16 mouse cellular contexts compared by ENCODE assay signal in the genomic region with DNA sequence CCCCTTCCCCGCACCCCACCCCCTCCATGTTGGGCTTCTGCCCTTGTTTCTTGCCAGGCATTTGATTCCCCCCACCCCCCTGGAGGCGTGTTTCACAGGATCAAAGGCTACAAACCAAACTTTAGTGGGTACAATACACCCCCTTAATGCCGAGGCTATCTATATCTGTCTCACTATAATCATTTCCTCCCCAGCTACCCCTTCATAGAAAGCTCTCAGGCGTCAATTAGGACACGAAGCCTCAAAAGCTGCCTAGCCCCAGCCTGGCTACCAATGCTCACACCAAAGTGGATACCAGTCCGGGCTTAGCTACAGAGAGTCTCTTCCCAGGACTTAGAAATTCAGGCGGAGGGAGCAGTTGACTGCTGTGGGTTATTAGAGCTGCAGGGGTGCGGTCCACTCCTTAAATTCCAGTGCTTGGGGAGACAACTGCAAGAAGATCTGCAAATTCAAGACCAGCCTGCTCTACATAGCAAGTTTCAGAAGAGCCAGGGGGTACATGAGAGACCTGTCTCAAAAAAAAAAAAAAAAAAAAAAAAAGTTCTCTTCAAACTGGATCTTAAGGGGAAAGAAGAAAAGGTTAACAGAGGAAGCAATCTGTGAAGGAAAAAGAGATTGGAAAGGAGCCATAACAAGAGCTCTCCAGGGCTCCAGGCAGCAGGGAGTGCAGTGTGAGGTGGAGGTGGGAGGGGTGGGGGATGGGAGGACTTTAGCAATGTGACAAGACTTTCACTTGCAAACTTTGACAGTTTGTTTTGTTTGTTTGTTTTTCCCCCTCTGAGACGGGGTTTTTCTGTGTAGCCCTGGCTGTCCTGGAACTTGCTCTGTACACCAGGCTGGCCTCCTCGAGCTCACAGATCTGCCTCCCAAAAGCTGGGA. TPM values are rescaled to one million over a fixed set of nuclear protein-coding genes. Genes with fewer than 3 reads are reported as not detected.
DNase-seq lines count a peak whose midpoint lies in the region; ATAC-seq and TF ChIP-seq lines count a peak whose summit lies in the region.
"Had no signal": no experiment of that assay in that cellular context is flagged by ENCODE, and none has a peak within 500 bp of the region (broad histone marks: within the 10 kb centered on the region; RNA-seq: fewer than 3 reads in every experiment).

No protein-coding gene starts in this region.

- TF ChIP-seq POLR2A in ES-Bruce4 (IDR thresholded peaks at IDR 0.05; ENCODE audit: insufficient read depth, low read length): no peak

- H3K4me2 ChIP-seq in heart, embryonic 12.5 days: peak overlapping the region; percentile 50
- peak overlapping the region; percentile 37 for H3K4me2 ChIP-seq in lung, embryonic 14.5 days
- 0 out of 2 replicates have a peak overlapping the region, but pooled peaks have one; percentile 23 for H3K4me2 ChIP-seq in embryonic facial prominence, embryonic 14.5 days (ENCODE audit: low read depth, low read length)

- ATAC-seq in heart, embryonic 12.5 days (ENCODE audit: insufficient number of reproducible peaks, low FRiP score): no peak
- ATAC-seq in lung, embryonic 14.5 days (ENCODE audit: insufficient read depth): no peak; the same call in 1 of the 2 replicates
- ATAC-seq in embryonic facial prominence, embryonic 14.5 days (ENCODE audit: low read depth): no peak
- ATAC-seq: hindbrain, postnatal 0 days; Patski had no signal

- no peak for TF ChIP-seq CTCF in lung, embryonic 14.5 days (IDR thresholded peaks at IDR 0.05; ENCODE audit: low read depth)
- TF ChIP-seq CTCF in ES-Bruce4 (IDR thresholded peaks at IDR 0.05; ENCODE audit: low read depth, low read length): no peak

- H3K27ac ChIP-seq in heart, embryonic 12.5 days (ENCODE audit: poor library complexity, severe bottlenecking): no peak overlapping the region
- H3K27ac ChIP-seq in lung, embryonic 14.5 days (ENCODE audit: low read depth): no peak overlapping the region
- H3K27ac ChIP-seq in ES-Bruce4 (ENCODE audit: insufficient read depth, low read length): peak overlapping the region; percentile 70; the same call in 1 of the 2 replicates
- H3K27ac ChIP-seq in embryonic facial prominence, embryonic 14.5 days (replicated peaks; ENCODE audit: low read depth, low read length): no peak overlapping the region
- H3K27ac ChIP-seq: hindbrain, postnatal 0 days; kidney, postnatal 0 days had no signal

- no peak overlapping the region for H3K4me3 ChIP-seq in heart, embryonic 12.5 days
- H3K4me3 ChIP-seq in lung, embryonic 14.5 days (ENCODE audit: low read depth, low read length): no peak overlapping the region
- peak overlapping the region; percentile 12; the same call in 1 of the 2 replicates for H3K4me3 ChIP-seq in ES-Bruce4 (ENCODE audit: low read depth, low read length)
- no peak overlapping the region for H3K4me3 ChIP-seq in embryonic facial prominence, embryonic 14.5 days (ENCODE audit: low read depth, low read length)

- H3K27me3 ChIP-seq in heart, embryonic 12.5 days (replicated peaks): peaks cover 46% of the 10 kb centered on the region
- H3K27me3 ChIP-seq in lung, embryonic 14.5 days (ENCODE audit: insufficient read depth, low read length): peaks cover 19% of the 10 kb centered on the region; the same call in 1 of the 2 replicates
- no peaks in the 10 kb centered on the region for H3K27me3 ChIP-seq in ES-Bruce4 (ENCODE audit: control insufficient read depth, insufficient read depth, low read length, poor library complexity, severe bottlenecking)
- peaks cover 55% of the 10 kb centered on the region for H3K27me3 ChIP-seq in embryonic facial prominence, embryonic 14.5 days (replicated peaks; ENCODE audit: control insufficient read depth, insufficient read depth, low read length)

- no peak for TF ChIP-seq EP300 in ES-Bruce4 (IDR thresholded peaks at IDR 0.05; ENCODE audit: insufficient read depth, low read depth, low read length)

- no peak for DNase-seq in heart, adult 9 months (ENCODE audit: low spot score in 2 of 2)
- no peak for DNase-seq in lung, embryonic 14.5 days
- DNase-seq in lung, adult 18-20 months: no peak
- no peak for DNase-seq in embryonic facial prominence, embryonic 14.5 days (ENCODE audit: low spot score)
- DNase-seq in cerebellum, postnatal 25 days: no peak
- DNase-seq in layer of hippocampus, adult 9-11 months: no peak
- DNase-seq: adrenal gland, postnatal 10 days; cerebellum, postnatal 14 days; gastrocnemius, postnatal 36 days; thymus, postnatal 14 days had no signal

- H3K36me3 ChIP-seq in heart, embryonic 12.5 days: no peaks in the 10 kb centered on the region
- H3K36me3 ChIP-seq in lung, embryonic 14.5 days (ENCODE audit: insufficient read depth): no peaks in the 10 kb centered on the region
- no peaks in the 10 kb centered on the region for H3K36me3 ChIP-seq in ES-Bruce4 (ENCODE audit: control insufficient read depth, insufficient read depth, low read length, poor library complexity, severe bottlenecking)
- H3K36me3 ChIP-seq in embryonic facial prominence, embryonic 14.5 days (ENCODE audit: control insufficient read depth, insufficient read depth, low read length): no peaks in the 10 kb centered on the region

- no peak overlapping the region for H3K9ac ChIP-seq in heart, embryonic 12.5 days
- no peak overlapping the region for H3K9ac ChIP-seq in lung, embryonic 14.5 days
- H3K9ac ChIP-seq in ES-Bruce4 (ENCODE audit: low read depth, poor library complexity, severe bottlenecking): no peak overlapping the region; the same call in 1 of the 2 replicates
- H3K9ac ChIP-seq in embryonic facial prominence, embryonic 14.5 days (ENCODE audit: low read depth, low read length): no peak overlapping the region

- WGBS in heart, embryonic 12.5 days: 6% methylated on average over 9 of the region's 10 CpGs
- 9% methylated on average over 9 of the region's 10 CpGs for WGBS in lung, embryonic 14.5 days
- WGBS in embryonic facial prominence, embryonic 14.5 days: 5% methylated on average over 10 of the region's 10 CpGs

- H3K4me1 ChIP-seq in heart, embryonic 12.5 days (replicated peaks): peaks cover 22% of the 10 kb centered on the region
- no peaks in the 10 kb centered on the region for H3K4me1 ChIP-seq in lung, embryonic 14.5 days (ENCODE audit: insufficient read depth)
- H3K4me1 ChIP-seq in ES-Bruce4 (ENCODE audit: control insufficient read depth, insufficient read depth, low read length): peaks cover 3% of the 10 kb centered on the region
- H3K4me1 ChIP-seq in embryonic facial prominence, embryonic 14.5 days (ENCODE audit: control insufficient read depth, insufficient read depth, low read length): 0 out of 2 replicates have a peak, but pooled peaks cover 4% of the 10 kb centered on the region

- H3K9me3 ChIP-seq in heart, embryonic 12.5 days (replicated peaks): no peaks in the 10 kb centered on the region
- H3K9me3 ChIP-seq in lung, embryonic 14.5 days (ENCODE audit: low read depth, low read length): no peaks in the 10 kb centered on the region
- no peaks in the 10 kb centered on the region for H3K9me3 ChIP-seq in ES-Bruce4 (replicated peaks; ENCODE audit: control insufficient read depth, insufficient read depth, low read length, poor library complexity, severe bottlenecking)
- H3K9me3 ChIP-seq in embryonic facial prominence, embryonic 14.5 days (ENCODE audit: control insufficient read depth, low read length): no peaks in the 10 kb centered on the region

RNA-seq across cellular contexts. Expression of gene Dbx1, which starts 52.1 kb away (rescaled TPM):
- polyA plus RNA-seq in heart, embryonic 12.5 days (2016; fragmentation: Nextera tagmentation; extraction: Ambion mirVana): 0.20 TPM in 1 of 2 replicates, not detected in the other
- polyA plus RNA-seq in lung, embryonic 14.5 days (2014; fragmentation: Nextera tagmentation; extraction: Ambion mirVana): not detected in 2 replicates
- polyA plus RNA-seq in ES-Bruce4 (2011; ENCODE audit: insufficient read depth, insufficient read length, low read depth, missing spikeins): not detected in 2 replicates
- 5.7 and 7.7 TPM in 2 replicates for polyA plus RNA-seq in embryonic facial prominence, embryonic 14.5 days (2014; fragmentation: Nextera tagmentation; extraction: Ambion mirVana)
- polyA plus RNA-seq: C2C12; kidney, postnatal 0 days; Patski had no signal
